1 mouse cellular context compared by ENCODE assay signal in the genomic region with DNA sequence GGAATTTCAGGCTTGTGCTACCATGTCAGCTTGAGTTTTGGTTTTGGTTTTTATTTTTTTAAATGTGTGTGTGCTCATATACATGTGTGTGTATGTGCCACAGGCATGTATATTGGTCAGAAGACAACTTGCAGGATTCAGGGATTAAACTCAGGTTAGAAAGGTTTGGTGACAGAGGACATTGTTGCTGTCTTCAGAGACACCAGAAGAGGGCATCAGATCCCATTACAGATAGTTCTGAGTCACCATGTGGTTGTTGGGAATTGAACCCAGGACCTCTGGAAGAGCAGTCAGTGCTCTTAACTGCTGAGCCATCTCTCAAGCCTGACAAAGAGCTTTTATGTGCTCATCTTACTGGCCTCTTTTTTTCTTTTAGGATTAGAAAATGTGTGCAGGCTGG.
A peak's percentile ranks its signal among the peaks of the same experiment; 100 is the strongest.
TF ChIP-seq lines count a peak whose summit lies in the region.

No protein-coding gene starts in this region.

TF ChIP-seq in MEL, 35 proteins besides CTCF, POLR2A, EP300 and RAD21 (continued from another document):
- TF ChIP-seq MYC (IDR thresholded peaks at IDR 0.05; ENCODE audit: low read depth, low read length) (peak; percentile 51; the same call in 1 of the 2 replicates), MAX (IDR thresholded peaks at IDR 0.05; ENCODE audit: low read length) (no peak), MAFK (IDR thresholded peaks at IDR 0.05; ENCODE audit: borderline replicate concordance, low read depth, low read length) (no peak), KAT2A (conservative IDR thresholded peaks at IDR 0.05; ENCODE audit: low read depth, low read length) (no peak), USF2 (IDR thresholded peaks at IDR 0.05; ENCODE audit: borderline replicate concordance in 1 of 2, insufficient read depth in 1 of 2, low read depth in 1 of 2, low read length in 2 of 2) (no peak), TBP (IDR thresholded peaks at IDR 0.05; ENCODE audit: low read depth, low read length) (no peak), ZC3H11A (IDR thresholded peaks at IDR 0.05; ENCODE audit: low read depth, low read length) (peak; percentile 45), UBTF (IDR thresholded peaks at IDR 0.05; ENCODE audit: borderline replicate concordance, insufficient read depth, low read depth, low read length) (no peak), SMC3 (IDR thresholded peaks at IDR 0.05; ENCODE audit: low read depth, low read length) (peak; percentile 57)
TF ChIP-seq in MEL: peak in this region for 3.
